Mouse (Mus musculus): Measurements from ENCODE around the gene Olfr470. TPM values are rescaled to one million over a fixed set of nuclear protein-coding genes. Genes with fewer than 3 reads are reported as not detected.

Gene Olfr470
- not detected in 2 replicates for polyA plus RNA-seq (2021; fragmentation: Nextera tagmentation)
- long read RNA-seq, experiment 1 = 0 reads
- long read RNA-seq, experiment 2 = 0 reads

DNA sequence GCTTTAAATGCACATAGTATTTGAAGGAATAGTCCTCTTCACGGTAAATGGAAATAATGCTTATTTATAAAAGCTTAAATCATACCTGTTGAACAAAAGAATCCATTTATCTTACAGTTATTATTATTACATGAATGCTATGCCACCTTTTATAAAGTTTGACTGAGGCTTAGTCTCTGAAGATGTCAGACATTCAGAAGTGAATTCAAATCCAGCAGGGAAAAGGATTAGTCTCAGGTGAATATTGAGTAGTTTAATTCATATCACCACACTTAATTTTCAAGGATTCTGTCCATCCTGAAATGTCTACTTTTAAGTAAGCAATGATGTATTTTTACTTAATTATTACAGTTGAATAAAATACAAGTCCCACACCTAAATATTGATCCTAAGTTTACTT is at the start of gene Olfr470:
Olfr470 (minus strand) TSS at position 101 of the 400 bp plus-strand sequence.

DNA sequence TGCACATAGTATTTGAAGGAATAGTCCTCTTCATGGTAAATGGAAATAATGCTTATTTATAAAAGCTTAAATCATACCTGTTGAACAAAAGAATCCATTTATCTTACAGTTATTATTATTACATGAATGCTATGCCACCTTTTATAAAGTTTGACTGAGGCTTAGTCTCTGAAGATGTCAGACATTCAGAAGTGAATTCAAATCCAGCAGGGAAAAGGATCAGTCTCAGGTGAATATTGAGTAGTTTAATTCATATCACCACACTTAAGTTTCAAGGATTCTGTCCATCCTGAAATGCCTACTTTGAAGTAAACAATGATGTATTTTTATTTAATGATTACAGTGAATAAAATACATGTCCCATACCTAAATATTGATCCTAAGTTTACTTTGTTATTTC is 21.8 kb downstream of the Olfr470 start, which contains the start of gene Olfr469:
Olfr469 (minus strand) TSS at position 101 of the 400 bp plus-strand sequence.

DNA sequence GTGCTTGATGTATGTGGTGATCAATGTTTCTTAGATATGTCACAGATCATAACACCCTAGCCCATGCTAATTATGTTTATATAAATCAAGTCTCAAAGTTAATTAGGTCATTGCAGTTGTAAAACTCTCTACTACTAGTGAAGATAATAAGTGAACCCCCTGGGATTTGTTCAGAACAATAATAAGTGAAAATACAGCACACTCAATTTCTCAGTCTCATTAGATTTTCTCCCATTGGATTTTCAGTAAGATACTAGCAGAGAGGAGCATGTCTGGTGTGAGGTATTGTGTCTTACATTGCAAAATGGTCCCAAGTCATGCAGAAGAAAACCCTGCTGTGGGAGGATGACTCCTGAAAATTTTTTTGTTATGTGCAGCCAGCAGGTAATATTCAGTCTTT is 35.3 kb downstream of the Olfr470 start, which contains the start of gene Olfr467:
Olfr467 (plus strand) TSS at position 301 of the 400 bp plus-strand sequence.

DNA sequence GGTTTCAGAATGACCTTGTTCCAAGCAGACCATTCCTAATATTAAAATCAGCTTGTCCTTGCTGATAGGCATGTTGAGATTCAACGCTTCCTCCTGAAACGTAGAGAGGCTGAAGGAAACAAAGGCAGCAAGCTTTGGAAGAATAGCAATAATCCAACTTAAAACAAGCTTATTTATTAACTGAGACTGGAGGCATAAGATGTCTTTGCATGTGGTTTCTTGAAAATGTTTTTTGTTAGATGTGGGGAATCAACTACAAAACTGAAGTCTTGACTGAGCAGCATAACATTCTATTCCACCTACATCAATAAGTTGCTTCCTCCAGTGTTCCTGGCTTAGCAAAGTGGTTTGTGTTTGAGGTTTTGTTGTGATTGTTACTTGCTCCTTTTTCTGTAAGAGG is 46.2 kb downstream of the Olfr470 start, which contains the start of gene Ovch2:
Ovch2 (minus strand) TSS at position 101 of the 400 bp plus-strand sequence.

Other genes starting within 250 kb of the Olfr470 start
- not detected in 2 replicates for gene 5330417H12Rik, start 222.3 kb downstream of the Olfr470 start, polyA plus RNA-seq (2021; fragmentation: Nextera tagmentation)
- gene Cyb5r2, start 89.5 kb downstream of the Olfr470 start, polyA plus RNA-seq (2021; fragmentation: Nextera tagmentation) = 0.15 and 0.45 TPM in 2 replicates
- gene Ovch2, start 46.3 kb downstream of the Olfr470 start, polyA plus RNA-seq (2021; fragmentation: Nextera tagmentation) = not detected in 2 replicates
- not detected in 2 replicates for gene Olfr467, start 35.2 kb downstream of the Olfr470 start, polyA plus RNA-seq (2021; fragmentation: Nextera tagmentation)
- gene Olfr469, start 21.9 kb downstream of the Olfr470 start, polyA plus RNA-seq (2021; fragmentation: Nextera tagmentation) = not detected in 2 replicates
- not detected in 2 replicates for gene Olfr472, start 50.4 kb upstream of the Olfr470 start, polyA plus RNA-seq (2021; fragmentation: Nextera tagmentation)
- not detected in 2 replicates for gene Olfr473, start 83.0 kb upstream of the Olfr470 start, polyA plus RNA-seq (2021; fragmentation: Nextera tagmentation)
- not detected in 2 replicates for gene Olfr474, start 107.2 kb upstream of the Olfr470 start, polyA plus RNA-seq (2021; fragmentation: Nextera tagmentation)
- gene Olfr476, start 117.3 kb upstream of the Olfr470 start, polyA plus RNA-seq (2021; fragmentation: Nextera tagmentation) = not detected in 2 replicates
- gene Olfr477, start 139.2 kb upstream of the Olfr470 start, polyA plus RNA-seq (2021; fragmentation: Nextera tagmentation) = not detected in 2 replicates
- not detected in 2 replicates for gene Olfr478, start 186.5 kb upstream of the Olfr470 start, polyA plus RNA-seq (2021; fragmentation: Nextera tagmentation)
- not detected in 2 replicates for gene Olfr479, start 203.2 kb upstream of the Olfr470 start, polyA plus RNA-seq (2021; fragmentation: Nextera tagmentation)
- not detected in 2 replicates for gene Olfr480, start 219.9 kb upstream of the Olfr470 start, polyA plus RNA-seq (2021; fragmentation: Nextera tagmentation)
- gene Olfr481, start 232.4 kb upstream of the Olfr470 start, polyA plus RNA-seq (2021; fragmentation: Nextera tagmentation) = not detected in 2 replicates